Mouse (Mus musculus) cortical plate, adult 2 months (tissue): Measurements from ENCODE around the gene Gclm. TPM values are rescaled to one million over a fixed set of nuclear protein-coding genes. Genes with fewer than 3 reads are reported as not detected.

ENCODE experiments used
- H3K27ac ChIP-seq: fragments of 200-500 bp; 2 replicates; pipeline ENCODE4 v1.5.1; 2012; ENCODE audit warnings: low read length, control low read depth, inconsistent platforms; ENCODE audit not compliant: insufficient read depth
- H3K4me1 ChIP-seq: fragments of 200-500 bp; 2 replicates; pipeline ENCODE4 v1.6.1; 2011; ENCODE audit warnings: low read length; ENCODE audit not compliant: control insufficient read depth, insufficient read depth
- H3K4me3 ChIP-seq: fragments of 200-500 bp; 2 replicates; pipeline ENCODE4 v1.5.1; 2011; ENCODE audit warnings: mild to moderate bottlenecking, low read length, control low read depth; ENCODE audit not compliant: insufficient read depth
- CTCF ChIP-seq: fragments of 200-500 bp; IDR thresholded peaks from 2 replicates; pipeline ENCODE4 v1.5.1; 2011; ENCODE audit warnings: mild to moderate bottlenecking, control low read depth, low read length; ENCODE audit not compliant: insufficient read depth; ENCODE audit errors: extremely low read depth
- POLR2A ChIP-seq: fragments of 200-500 bp; IDR thresholded peaks from 2 replicates; pipeline ENCODE4 v1.6.1; 2011; ENCODE audit warnings: mild to moderate bottlenecking, low read length, control low read depth; ENCODE audit not compliant: insufficient read depth; ENCODE audit errors: extremely low read depth
- polyA plus RNA-seq: library from polyadenylated mRNA; depleted of rRNA; stranded (reverse); fragments of >200 nt; gene quantifications from 2 replicates; pipeline ENCODE4 v1.2.3, GENCODE M21; 2012; rRNA removed

The Gclm gene
- polyA plus RNA-seq, 1 experiment = 49.5 TPM

- H3K4me3 ChIP-seq = no peak overlapping the region
- TF ChIP-seq CTCF (no peak), POLR2A (no peak)
- H3K4me1 ChIP-seq = peaks cover 2% of the 10 kb centered on the region; the same call in 1 of the 2 replicates
- no peak overlapping the region for H3K27ac ChIP-seq
Observed at GRCm38 (mm10) chr3:122308981-122309380, 63.6 kb downstream of the Gclm start.

- TF ChIP-seq POLR2A (no peak), CTCF (peak; percentile 94)
Observed at GRCm38 (mm10) chr3:122312078-122312477, 66.7 kb downstream of the Gclm start.

DNA sequence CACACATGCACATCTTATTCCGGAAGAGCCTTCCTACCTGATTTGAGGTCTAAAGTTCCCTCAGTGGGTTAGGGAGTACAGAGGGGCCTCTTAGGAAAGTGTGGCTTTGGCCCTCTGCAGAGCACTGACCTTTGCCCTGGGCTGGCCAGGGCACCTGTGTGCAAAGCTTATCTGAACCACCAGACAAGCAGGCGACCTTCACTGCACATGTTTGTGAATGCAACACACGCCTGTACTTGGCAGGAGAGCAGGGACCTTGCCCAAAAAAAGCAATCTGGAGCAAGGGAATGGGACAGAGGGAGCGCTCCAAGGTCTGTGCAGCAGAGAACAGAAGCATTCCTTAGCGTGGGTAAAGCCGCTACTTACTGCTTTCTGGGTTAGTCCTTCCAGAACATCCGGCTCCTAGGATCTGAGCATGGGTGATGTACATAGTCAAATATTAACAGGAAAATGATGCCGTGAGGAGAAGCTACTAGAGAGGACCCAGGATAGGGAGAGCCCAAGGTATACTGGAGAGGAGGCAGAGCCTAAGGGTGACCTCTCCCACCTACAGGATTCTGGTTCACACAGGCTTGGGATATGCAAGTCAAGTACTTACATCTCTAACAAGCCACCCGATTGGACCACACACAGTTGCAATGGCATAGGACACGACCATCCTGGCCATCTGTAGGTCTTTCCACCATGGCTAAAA lies 67.7 kb downstream of the Gclm start:
- Histone ChIP-seq H3K4me3 (no peak overlapping the region), H3K27ac (no peak overlapping the region), H3K4me1 (peaks cover 2% of the 10 kb centered on the region; the same call in 1 of the 2 replicates)
- TF ChIP-seq CTCF (no peak), POLR2A (no peak)

More at GRCm38 (mm10) chr3:122312078-122312477, 66.7 kb downstream of the Gclm start:
- Histone ChIP-seq H3K27ac (no peak overlapping the region), H3K4me3 (no peak overlapping the region), H3K4me1 (peaks cover 2% of the 10 kb centered on the region; the same call in 1 of the 2 replicates)

- Histone ChIP-seq H3K4me1 (no peaks in the 10 kb centered on the region), H3K27ac (no peak overlapping the region), H3K4me3 (no peak overlapping the region)
- TF ChIP-seq CTCF (no peak), POLR2A (no peak)
Observed at GRCm38 (mm10) chr3:122313936-122314335, 68.6 kb downstream of the Gclm start.

GRCm38 (mm10) chr3:122316621-122317020 lies 71.3 kb downstream of the Gclm start:
- no peak overlapping the region for H3K4me3 ChIP-seq

DNA sequence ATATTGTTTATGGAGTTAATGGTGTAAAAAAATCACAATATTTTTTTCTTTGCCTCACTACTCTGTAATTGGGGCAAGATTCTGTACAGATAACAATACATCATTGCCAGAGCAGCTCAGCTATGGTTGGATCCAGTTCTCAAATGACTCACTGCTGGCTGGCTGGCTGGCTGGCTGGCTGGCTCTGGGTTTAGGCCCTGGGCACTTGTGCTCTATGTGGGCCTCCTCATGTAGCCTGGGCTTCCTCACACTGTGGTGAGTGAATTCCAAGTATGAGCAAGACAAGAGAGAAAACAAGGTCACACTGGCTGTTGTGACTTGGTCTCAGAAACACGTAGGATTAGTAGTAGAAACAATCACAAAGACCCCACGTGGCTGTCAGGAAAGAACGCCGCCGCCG lies 72.0 kb downstream of the Gclm start:
- TF ChIP-seq CTCF (no peak), POLR2A (no peak)
- no peaks in the 10 kb centered on the region for H3K4me1 ChIP-seq
- no peak overlapping the region for H3K27ac ChIP-seq
- no peak overlapping the region for H3K4me3 ChIP-seq

More at GRCm38 (mm10) chr3:122316621-122317020, 71.3 kb downstream of the Gclm start:
- H3K27ac ChIP-seq = no peak overlapping the region
- TF ChIP-seq CTCF (no peak), POLR2A (no peak)
- no peaks in the 10 kb centered on the region for H3K4me1 ChIP-seq

Other genes starting within 250 kb of the Gclm start
- 3.6 and 3.7 TPM in 2 replicates for gene Abca4, start 201.1 kb upstream of the Gclm start, polyA plus RNA-seq
- gene Dnttip2, start 28.8 kb downstream of the Gclm start, polyA plus RNA-seq = 17.0 and 17.6 TPM in 2 replicates
- 15.8 and 17.0 TPM in 2 replicates for gene Bcar3, start 48.6 kb downstream of the Gclm start, polyA plus RNA-seq